Mouse (Mus musculus): ENCODE results near the gene Irak2. TPM values are rescaled to one million over a fixed set of nuclear protein-coding genes. Genes with fewer than 3 reads are reported as not detected.

Irak2 gene
- total RNA-seq, 2 experiments from 2014 or later = 23.1 to 64.6 TPM

- no peak for ATAC-seq (replicated peaks; ENCODE audit: low FRiP score, poor library complexity, severe bottlenecking)
Measured at GRCm38 (mm10) chr6:113630322-113630721, 7.9 kb upstream of the Irak2 start.

- 0 out of 2 replicates have a peak, but pooled peaks have one; percentile 37 for ATAC-seq (replicated peaks; ENCODE audit: low FRiP score, poor library complexity, severe bottlenecking)
Measured at GRCm38 (mm10) chr6:113632863-113633262, 5.4 kb upstream of the Irak2 start.

- ATAC-seq (replicated peaks; ENCODE audit: low FRiP score, poor library complexity, severe bottlenecking) = no peak
Measured at GRCm38 (mm10) chr6:113639201-113639600, 934 bp downstream of the Irak2 start.

- ATAC-seq (replicated peaks; ENCODE audit: low FRiP score, poor library complexity, severe bottlenecking) = no peak
Measured at GRCm38 (mm10) chr6:113642605-113643004, 4.3 kb downstream of the Irak2 start.

- no peak for ATAC-seq (replicated peaks; ENCODE audit: low FRiP score, poor library complexity, severe bottlenecking)
Measured at GRCm38 (mm10) chr6:113643021-113643420, 4.8 kb downstream of the Irak2 start.

- ATAC-seq (replicated peaks; ENCODE audit: low FRiP score, poor library complexity, severe bottlenecking) = no peak
Measured at GRCm38 (mm10) chr6:113643967-113644366, 5.7 kb downstream of the Irak2 start.

- ATAC-seq (replicated peaks; ENCODE audit: low FRiP score, poor library complexity, severe bottlenecking) = no peak
Measured at GRCm38 (mm10) chr6:113644808-113645207, 6.5 kb downstream of the Irak2 start.

GRCm38 (mm10) chr6:113649346-113650196 lies 11.3 kb downstream of the Irak2 start:
- no peak for ATAC-seq (replicated peaks; ENCODE audit: low FRiP score, poor library complexity, severe bottlenecking)

GRCm38 (mm10) chr6:113650197-113650640 lies 12.0 kb downstream of the Irak2 start:
- no peak for ATAC-seq (replicated peaks; ENCODE audit: low FRiP score, poor library complexity, severe bottlenecking)

GRCm38 (mm10) chr6:113651626-113652025 lies 13.4 kb downstream of the Irak2 start:
- peak; percentile 86 for ATAC-seq (replicated peaks; ENCODE audit: low FRiP score, poor library complexity, severe bottlenecking)

- ATAC-seq (replicated peaks; ENCODE audit: low FRiP score, poor library complexity, severe bottlenecking) = no peak
Measured at GRCm38 (mm10) chr6:113653551-113653950, 15.3 kb downstream of the Irak2 start.

GRCm38 (mm10) chr6:113654102-113654501 lies 15.8 kb downstream of the Irak2 start:
- no peak for ATAC-seq (replicated peaks; ENCODE audit: low FRiP score, poor library complexity, severe bottlenecking)

- no peak for ATAC-seq (replicated peaks; ENCODE audit: low FRiP score, poor library complexity, severe bottlenecking)
Measured at GRCm38 (mm10) chr6:113654753-113655397, 16.6 kb downstream of the Irak2 start.

- ATAC-seq (replicated peaks; ENCODE audit: low FRiP score, poor library complexity, severe bottlenecking) = no peak
Measured at GRCm38 (mm10) chr6:113655475-113655874, 17.2 kb downstream of the Irak2 start.

- ATAC-seq (replicated peaks; ENCODE audit: low FRiP score, poor library complexity, severe bottlenecking) = no peak
Measured at GRCm38 (mm10) chr6:113656847-113657246, 18.6 kb downstream of the Irak2 start.

GRCm38 (mm10) chr6:113658226-113658625 lies 20.0 kb downstream of the Irak2 start:
- ATAC-seq (replicated peaks; ENCODE audit: low FRiP score, poor library complexity, severe bottlenecking) = no peak

- ATAC-seq (replicated peaks; ENCODE audit: low FRiP score, poor library complexity, severe bottlenecking) = no peak
Measured at GRCm38 (mm10) chr6:113659648-113660491, 21.6 kb downstream of the Irak2 start.

- no peak for ATAC-seq (replicated peaks; ENCODE audit: low FRiP score, poor library complexity, severe bottlenecking)
Measured at GRCm38 (mm10) chr6:113660492-113661352, 22.5 kb downstream of the Irak2 start.
